Mouse (Mus musculus) E14TG2a.4 (cell line): Measurements from ENCODE around the gene Gtpbp2.

ENCODE experiments used
- CTCF ChIP-seq: conservative IDR thresholded peaks from 2 replicates; pipeline ENCODE4 v1.5.1; 2014; ENCODE audit warnings: low read length
- NANOG ChIP-seq: IDR thresholded peaks from 2 replicates; pipeline ENCODE4 v1.6.1; 2014; ENCODE audit warnings: borderline replicate concordance, low read length, mixed read lengths
- POU5F1 ChIP-seq: IDR thresholded peaks from 2 replicates; pipeline ENCODE4 v1.6.1; 2014; ENCODE audit warnings: low read length, borderline replicate concordance

DNA sequence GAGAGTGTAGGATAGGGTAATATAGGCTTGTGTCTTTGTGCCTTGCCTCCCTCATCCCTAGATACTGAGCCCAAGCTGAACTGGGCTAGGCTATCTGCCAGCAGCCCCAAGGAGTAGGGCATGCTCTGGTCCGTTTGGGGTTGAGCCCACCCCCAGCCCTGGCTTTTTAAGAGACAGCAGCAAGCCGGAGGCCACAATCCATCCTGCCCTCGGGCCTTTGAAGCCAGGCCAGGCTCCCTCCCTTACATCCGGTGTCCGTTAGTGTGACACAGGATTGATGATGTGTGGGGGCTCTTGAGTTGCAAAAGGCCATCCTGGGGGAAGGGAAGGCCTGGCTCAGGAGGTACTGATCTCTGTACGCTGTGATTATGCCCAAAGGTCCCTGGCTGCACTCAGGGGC is 34.2 kb upstream of the Gtpbp2 start:
- TF ChIP-seq CTCF: no peak
- TF ChIP-seq NANOG: no peak
- no peak for TF ChIP-seq POU5F1
